Mouse (Mus musculus): ENCODE data around the gene Lasp1. TPM values are rescaled to one million over a fixed set of nuclear protein-coding genes. Genes with fewer than 3 reads are reported as not detected.

The Lasp1 gene
- 251 and 313 TPM in 2 replicates for polyA plus RNA-seq (2012; rRNA removed)

- DNase-seq (ENCODE audit: low read depth, low spot score), result no peak
- WGBS, result under 1% methylated on average over 11 of the region's 11 CpGs
Measured at GRCm38 (mm10) chr11:97798782-97799145, at the start of gene Lasp1. Lasp1 (plus strand) TSS chr11:97799000.

GRCm38 (mm10) chr11:97753277-97753676 lies 45.5 kb upstream of the Lasp1 start:
- 95% methylated on average over 8 of the region's 8 CpGs for WGBS

GRCm38 (mm10) chr11:97758125-97758524 lies 40.7 kb upstream of the Lasp1 start:
- DNase-seq (ENCODE audit: low read depth, low spot score), result no peak
- WGBS, result 93% methylated on average over 1 of the region's 1 CpGs

More at GRCm38 (mm10) chr11:97753277-97753676, 45.5 kb upstream of the Lasp1 start:
- DNase-seq (ENCODE audit: low read depth, low spot score), result no peak

DNA sequence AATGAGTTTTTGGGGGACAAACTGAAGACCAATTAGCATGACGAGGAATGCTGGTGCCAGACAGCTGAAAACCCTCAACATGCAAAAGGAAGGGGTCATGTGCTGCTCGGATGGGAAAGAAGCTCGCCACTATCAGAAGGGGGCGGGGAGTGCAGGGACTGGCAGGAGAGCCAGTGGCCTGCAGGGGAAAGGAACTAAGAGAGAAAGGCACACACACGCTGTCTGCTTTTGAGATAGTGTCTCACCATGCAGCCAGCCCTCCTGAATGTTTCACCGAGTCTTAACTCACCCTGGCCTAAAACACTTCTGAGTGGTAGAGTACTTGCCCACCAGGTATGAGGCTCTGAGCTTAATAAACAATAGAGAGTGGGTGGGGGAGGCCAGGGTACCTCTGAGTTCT lies 39.9 kb upstream of the Lasp1 start:
- no peak for DNase-seq (ENCODE audit: low read depth, low spot score)
- WGBS, result 83% methylated on average over 6 of the region's 6 CpGs

DNA sequence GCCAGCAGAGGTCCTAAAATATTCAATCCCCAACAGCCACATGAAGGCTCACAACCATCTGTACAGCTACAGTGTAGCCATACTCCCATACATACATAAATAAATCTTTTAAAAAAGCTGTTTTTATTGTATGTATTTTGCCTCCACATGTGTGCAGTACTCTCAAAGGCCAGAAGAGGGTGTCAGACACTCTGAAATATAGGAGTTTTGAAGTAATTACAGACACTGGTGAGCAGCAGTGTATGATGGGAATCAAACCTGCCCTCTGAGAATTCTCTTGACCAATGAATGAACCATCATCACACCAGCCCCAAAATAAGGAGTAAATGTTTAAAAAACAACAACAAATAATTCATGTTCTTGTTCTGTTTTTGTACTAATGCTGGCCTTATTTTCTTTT lies 37.2 kb upstream of the Lasp1 start:
- DNase-seq (ENCODE audit: low read depth, low spot score), result no peak

- DNase-seq (ENCODE audit: low read depth, low spot score), result peak; percentile 82
- 1% methylated on average over 38 of the region's 38 CpGs for WGBS
Measured at GRCm38 (mm10) chr11:97766154-97766881, 32.5 kb upstream of the Lasp1 start, which contains the start of gene Cwc25. Cwc25 (minus strand) TSS chr11:97766556.

DNA sequence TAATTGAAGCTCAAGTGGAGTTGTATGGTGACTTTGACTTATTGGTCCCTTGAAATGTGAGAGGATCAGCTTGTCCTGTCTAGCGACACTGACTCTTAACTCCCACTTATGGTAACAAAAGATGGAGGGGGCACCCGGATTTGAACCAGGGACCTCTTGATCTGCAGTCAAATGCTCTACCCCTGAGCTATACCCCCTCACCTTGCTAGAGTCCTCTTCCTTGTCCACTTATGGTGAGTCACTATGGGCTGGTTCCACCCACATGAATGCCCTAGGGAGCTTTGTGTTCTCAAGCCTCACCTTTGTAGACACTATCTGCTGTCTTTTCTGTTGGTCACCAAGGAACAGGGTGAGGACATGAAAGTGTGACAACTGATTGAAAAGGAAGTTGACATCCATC lies 29.1 kb upstream of the Lasp1 start:
- DNase-seq (ENCODE audit: low read depth, low spot score), result peak; percentile 53
- WGBS, result 15% methylated on average over 2 of the region's 2 CpGs

DNA sequence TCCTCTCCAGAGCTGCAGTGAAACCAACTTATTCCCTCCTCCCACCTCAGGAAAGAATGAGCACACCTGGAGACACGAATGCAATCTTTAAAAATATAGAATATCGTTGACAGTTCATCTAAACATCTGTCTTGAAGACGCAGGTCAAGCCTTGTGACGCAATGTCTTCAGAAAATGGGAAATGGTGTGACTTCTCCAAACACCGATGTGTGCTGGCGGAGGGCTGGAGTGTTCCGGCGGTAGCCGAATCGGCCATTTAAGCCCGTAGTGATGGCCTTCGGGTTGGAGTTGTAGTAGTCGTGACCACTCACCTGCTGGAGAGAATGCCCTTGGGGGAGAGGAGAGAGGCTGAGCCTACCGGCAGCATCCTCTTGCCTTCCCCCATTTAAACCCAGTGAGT lies 27.4 kb upstream of the Lasp1 start:
- DNase-seq (ENCODE audit: low read depth, low spot score), result no peak
- WGBS, result 79% methylated on average over 14 of the region's 14 CpGs

GRCm38 (mm10) chr11:97775186-97775585 lies 23.6 kb upstream of the Lasp1 start:
- no peak for DNase-seq (ENCODE audit: low read depth, low spot score)
- WGBS, result 73% methylated on average over 13 of the region's 13 CpGs

DNA sequence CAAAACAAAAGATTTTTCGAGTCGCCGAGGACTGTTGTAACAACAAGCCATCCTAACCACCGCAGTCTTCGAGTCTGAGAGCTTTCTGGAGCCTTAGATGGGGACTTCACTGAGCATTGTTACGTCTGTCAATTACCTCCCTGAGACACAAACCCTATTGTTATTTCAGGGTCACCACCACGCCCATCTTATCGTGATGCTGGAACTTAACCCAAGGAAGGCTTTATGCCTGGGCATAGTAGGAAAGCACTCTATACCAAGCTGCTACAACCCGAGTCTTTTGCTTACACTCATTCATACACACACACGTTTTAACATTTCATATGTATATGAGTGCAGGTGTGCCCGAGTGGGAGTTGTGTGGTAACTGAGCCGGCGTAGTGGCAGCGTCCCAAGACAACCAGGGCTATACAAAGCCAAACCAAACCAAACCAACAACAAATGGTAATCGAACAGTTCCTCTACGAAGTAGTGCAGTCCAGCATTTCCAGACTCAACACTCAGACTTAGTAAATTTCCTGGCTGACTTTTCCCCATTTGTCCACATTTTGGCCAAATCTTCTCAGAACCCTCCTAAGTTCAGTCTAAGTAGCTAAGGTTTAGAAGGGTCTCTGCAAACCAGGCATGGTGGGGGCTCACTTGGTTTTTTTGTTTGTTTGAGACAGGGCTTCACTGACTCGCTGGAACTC lies 22.8 kb upstream of the Lasp1 start, which contains the start of gene 1700001P01Rik:
Gene 1700001P01Rik (minus strand): TSS at position 111 of the 689 bp plus-strand sequence.
- no peak for DNase-seq (ENCODE audit: low read depth, low spot score)
- WGBS, result 48% methylated on average over 17 of the region's 17 CpGs

DNA sequence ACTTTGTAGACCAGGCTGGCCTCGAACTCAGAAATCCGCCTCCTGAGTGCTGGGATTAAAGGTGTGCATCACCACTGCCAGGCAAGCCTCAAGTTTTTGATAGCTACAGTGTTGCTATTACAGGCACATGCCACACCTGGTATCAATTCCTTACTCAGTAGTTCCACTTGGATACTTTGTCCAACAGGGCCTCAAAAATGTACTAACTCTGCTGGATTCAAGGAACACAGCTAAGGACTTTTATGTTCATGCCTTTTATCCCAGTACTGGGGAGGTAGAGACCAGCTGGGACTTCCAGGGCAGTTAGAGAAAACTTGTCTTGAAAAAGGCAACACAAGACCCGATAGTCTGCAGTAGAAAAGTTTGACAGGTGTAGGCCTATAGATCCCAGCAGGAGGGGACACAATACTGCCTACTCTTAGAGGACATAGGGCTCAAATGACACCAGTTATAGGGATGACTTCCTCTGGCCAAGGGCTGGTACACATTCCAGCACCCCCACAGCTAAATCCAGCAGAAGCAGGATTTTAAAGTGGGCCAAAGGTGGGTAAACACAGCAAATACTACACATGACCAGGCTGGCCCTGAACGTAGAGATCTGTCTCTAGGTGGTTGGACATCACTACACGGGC lies 22.2 kb upstream of the Lasp1 start:
- no peak for DNase-seq (ENCODE audit: low read depth, low spot score)
- WGBS, result 66% methylated on average over 5 of the region's 5 CpGs

GRCm38 (mm10) chr11:97777129-97777529 lies 21.7 kb upstream of the Lasp1 start:
- WGBS, result 43% methylated on average over 2 of the region's 2 CpGs
- DNase-seq (ENCODE audit: low read depth, low spot score), result no peak

DNA sequence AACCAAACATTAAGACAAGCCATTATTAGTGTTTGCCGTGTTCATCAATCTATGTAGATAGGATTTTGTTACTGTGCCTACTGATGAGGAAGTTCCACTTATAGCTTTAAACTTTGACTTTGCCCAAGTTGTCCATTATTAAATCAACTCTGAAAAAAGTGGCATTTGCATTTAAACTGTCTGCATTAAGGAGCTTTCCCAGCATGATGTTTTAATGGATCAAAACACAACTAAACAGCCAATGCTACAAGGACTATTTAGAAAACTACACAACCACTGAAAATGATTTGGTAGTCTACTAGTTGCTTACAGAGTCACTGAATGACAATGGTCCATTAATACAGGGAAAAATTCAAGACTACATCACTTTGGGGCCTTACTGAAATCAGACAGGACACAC lies 19.9 kb upstream of the Lasp1 start:
- no peak for DNase-seq (ENCODE audit: low read depth, low spot score)
- WGBS, result 77% methylated on average over 1 of the region's 1 CpGs

DNA sequence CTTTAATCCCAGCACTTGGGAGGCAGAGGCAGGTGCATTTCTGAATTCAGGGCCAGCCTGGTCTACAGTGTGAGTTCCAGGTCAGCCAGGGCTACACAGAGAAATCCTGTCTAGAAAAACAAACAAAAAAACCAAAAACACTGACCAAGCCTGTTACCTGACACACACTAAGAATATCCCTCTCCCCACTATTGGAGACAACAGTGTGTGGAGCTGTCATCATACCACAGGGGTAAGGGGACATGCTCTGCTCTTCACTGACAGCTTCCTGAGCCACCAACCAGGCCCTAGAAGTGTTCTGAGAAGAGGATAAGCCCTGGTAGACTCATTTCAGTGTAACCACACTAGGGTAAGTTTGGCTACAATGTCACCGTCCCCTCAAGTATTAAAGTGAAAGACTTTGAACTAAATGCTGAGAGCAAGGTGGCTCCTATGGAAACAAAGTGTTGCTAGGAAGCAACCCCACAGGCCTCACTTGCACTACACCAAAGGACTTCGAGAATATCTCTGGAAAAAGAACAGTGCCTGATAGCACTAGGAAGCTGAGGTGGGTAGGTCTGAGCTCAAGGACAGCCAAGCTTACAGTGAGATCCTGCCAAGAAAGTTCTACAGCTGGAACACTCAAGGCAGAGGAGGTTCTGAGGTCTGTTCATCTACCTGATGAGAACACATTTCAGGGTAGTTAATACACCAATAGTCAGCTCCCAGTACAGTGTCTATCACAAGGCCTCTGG lies 18.7 kb upstream of the Lasp1 start:
- DNase-seq (ENCODE audit: low read depth, low spot score), result no peak
- WGBS, result 50% methylated on average over 2 of the region's 2 CpGs

DNA sequence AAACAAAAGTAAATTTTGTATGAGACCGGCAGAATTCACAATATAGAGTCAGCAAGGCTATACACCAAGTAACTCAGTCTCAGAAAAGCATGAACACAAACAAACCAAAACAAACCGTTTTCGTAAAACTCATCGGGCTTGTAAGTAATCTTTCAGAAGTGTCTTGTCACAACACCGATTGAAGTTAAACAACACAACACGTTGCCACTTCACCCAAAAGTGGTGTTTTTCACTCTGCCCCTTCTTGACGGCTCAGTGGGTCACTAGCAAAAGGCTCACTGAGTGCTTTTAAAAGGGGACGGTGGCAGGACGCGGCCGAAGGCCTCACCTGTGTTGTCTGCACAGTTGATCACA lies 17.3 kb upstream of the Lasp1 start:
- DNase-seq (ENCODE audit: low read depth, low spot score), result no peak
- WGBS, result under 1% methylated on average over 11 of the region's 11 CpGs

- under 1% methylated on average over 67 of the region's 67 CpGs for WGBS
- DNase-seq (ENCODE audit: low read depth, low spot score), result no peak
Measured at GRCm38 (mm10) chr11:97781832-97782563, 16.8 kb upstream of the Lasp1 start, which contains the start of gene Rpl23. Rpl23 (minus strand) TSS chr11:97782437.

DNA sequence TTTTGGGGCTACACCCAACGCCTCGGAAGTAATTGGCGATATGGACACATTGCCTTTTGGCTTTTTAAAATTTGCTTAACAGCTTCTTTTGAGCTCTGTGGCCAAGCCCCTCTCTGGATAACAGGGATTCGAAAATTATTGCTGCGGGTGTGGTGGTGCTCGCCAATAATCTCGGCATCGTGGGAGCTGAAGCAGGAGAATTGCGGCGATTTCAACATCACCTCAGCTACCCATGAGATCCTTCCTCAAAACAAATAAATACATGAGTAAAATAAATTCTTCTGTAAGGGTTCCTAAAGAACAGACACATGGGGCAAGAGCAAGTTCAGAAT lies 16.3 kb upstream of the Lasp1 start:
- no peak for DNase-seq (ENCODE audit: low read depth, low spot score)
- WGBS, result under 1% methylated on average over 10 of the region's 10 CpGs

DNA sequence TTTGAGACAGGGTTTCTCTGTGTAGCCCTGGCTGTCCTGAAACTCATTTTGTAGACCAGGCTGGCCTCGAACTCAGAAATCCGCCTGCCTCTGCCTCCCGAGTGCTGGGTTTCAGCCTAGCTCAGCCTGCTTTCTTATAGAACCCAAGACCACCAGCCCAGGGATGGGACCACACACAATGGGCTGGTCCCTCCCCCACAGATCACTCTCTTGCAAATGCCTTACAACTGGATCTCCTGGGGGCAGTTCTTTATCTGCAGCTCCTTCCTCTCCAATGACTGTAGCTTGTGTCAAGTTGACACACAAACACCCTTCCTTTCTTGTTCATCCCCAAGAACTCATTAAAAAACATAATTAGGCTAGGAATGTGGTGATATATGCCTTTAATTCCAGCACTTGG lies 10.8 kb upstream of the Lasp1 start:
- 89% methylated on average over 3 of the region's 3 CpGs for WGBS
- DNase-seq (ENCODE audit: low read depth, low spot score), result no peak

DNA sequence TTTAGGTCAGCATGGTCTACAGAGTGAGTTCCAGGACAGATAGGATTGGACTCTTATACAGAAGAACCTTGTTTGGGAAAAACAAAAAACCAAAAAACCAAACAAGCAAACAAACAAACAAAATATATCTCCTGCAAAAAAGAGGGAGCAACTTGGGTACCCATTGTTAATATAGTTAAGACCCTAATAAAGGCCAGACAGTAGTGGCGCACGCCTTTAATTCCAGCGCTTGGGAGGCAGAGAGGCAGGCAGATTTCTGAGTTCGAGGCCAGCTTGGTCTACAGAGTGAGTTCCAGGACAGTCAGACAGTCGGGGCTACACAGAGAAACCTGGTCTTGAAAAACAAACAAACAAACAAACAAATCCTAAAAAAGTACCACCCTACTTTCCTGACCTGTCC lies 9.1 kb upstream of the Lasp1 start:
- DNase-seq (ENCODE audit: low read depth, low spot score), result no peak
- WGBS, result 87% methylated on average over 5 of the region's 5 CpGs
